Mouse (Mus musculus): ENCODE data around the gene Gm3194.
"Not testable (repeated sequence)": the region's sequence is repeated elsewhere in the genome, so short reads cannot be mapped to it uniquely, and the experiment has no call there.

Gene Gm3194

DNA sequence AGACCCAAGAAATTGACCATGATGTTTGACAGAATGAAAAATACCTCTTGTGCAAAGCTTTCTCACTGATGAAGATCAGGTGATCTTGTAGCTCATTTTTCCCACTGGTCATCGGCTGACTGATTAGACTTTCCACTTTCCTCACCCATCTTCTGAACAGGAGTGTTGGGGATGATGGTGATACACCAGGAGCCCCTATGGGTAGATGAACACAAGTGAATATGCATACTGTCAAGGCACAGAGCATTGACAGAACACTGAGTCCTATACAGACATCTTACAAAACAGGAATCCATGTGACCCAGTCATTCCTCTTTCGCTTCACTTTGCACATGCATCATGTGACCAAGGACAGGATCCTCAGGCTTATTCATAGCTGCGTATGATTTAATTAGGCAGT, at the start of gene Gm3194:
Gene Gm3194 (minus strand): TSS at position 101 of the 400 bp plus-strand sequence.
- DNase-seq: not testable (repeated sequence)

DNA sequence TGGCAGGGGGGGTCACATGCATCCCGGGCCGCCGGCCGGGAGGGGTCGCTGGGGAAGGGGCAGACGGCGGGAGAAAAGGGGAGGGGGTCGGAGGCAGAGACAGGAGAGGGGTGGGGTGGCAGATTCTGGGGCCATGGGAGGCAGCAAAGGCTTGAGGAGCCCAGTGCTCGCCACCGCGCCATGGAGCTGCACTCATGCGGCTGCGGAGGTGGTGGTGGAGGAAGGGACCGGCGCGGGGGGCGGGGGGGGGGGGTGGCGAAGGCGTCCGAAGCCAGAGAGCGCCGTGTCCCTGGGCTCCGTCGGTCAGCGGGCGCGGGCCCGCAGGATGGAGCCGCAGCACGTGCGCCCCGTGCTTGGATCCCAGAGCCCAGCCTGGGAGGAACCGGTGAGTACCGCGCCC, 46.1 kb upstream of the Gm3194 start, which contains the start of gene Gm3488:
Gene Gm3488 (plus strand): TSS at position 301 of the 400 bp plus-strand sequence.
- DNase-seq: not testable (repeated sequence)

DNA sequence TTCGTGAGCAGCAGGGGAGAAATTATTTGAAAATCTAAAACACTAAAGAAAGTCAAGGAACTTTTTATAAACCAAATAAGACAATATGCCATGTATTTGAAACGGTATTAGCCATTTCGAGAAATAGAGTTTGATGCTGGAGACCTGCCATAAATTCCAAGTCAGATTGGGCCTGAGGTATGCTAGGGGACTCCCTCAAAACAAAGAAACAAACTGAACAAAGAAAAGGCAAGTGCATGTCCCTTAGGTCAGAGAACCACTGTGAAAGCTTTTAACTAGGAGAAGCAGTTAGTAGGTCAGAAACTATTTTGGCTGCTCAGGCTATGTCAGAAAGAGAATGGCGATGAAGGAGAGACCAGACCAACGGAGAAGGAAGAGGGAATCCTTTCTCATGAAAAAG, 28.6 kb upstream of the Gm3194 start, which contains the start of gene Gm3187:
Gene Gm3187 (plus strand): TSS at position 301 of the 400 bp plus-strand sequence.
- not testable (repeated sequence) for DNase-seq

DNA sequence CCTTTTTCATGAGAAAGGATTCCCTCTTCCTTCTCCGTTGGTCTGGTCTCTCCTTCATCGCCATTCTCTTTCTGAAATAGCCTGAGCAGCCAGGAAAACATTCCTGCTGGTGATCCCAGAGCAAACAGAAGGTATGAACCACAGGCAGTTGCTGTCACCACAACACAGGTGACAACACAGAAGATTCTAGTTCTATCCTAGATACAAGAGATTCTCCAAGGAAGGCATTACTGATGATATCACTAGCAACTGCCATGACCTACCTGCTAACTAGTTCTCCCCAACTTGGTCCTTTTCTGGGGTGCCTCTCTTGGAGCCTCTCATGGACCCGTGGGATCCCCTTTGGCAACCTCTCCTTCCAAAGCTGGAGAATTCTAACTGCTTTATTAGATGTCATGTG, 22.5 kb upstream of the Gm3194 start, which contains the start of gene Gm8246:
Gene Gm8246 (minus strand): TSS at position 101 of the 400 bp plus-strand sequence.
- DNase-seq: not testable (repeated sequence)

DNA sequence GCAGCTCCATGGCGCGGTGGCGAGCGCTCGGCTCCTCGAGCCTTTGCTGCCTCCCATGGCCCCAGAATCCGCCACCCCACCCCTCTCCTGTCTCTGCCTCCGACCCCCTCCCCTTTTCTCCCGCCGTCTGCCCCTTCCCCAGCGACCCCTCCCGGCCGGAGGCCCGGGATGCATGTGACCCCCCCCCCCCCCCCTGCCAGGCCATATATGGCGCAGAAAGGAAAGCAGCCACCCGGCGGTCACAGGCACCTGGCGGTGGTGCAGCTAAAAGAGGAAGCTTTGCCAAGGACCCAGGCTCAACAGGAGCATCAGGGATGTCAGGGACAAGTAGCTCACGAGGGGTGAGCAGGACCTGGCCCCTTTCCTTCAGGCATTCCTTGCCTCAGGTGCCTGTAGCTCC, 5.2 kb upstream of the Gm3194 start:
- DNase-seq: not testable (repeated sequence)

DNA sequence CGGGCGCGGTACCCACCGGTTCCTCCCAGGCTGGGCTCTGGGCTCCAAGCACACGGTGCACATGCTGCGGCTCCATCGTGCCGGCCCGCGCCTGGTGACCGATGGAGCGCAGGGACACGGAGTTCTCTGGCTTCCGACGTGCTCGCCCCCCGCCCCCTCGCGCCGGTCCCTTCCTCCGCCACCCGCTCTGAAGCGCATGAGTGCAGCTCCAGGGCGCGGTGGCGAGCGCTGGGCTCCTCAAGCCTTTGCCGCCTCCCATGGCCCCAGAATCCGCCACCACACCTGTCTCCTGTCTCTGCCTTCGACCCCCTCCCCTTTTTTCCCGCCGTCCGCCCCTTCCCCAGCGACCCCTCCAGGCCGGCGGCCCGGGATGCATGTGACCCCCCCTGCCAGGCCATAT, 66.3 kb downstream of the Gm3194 start, which contains the start of gene Gm3500:
Gene Gm3500 (minus strand): TSS at position 101 of the 400 bp plus-strand sequence.
- DNase-seq: not testable (repeated sequence)

Data from kidney, postnatal 14 days (tissue).